Mouse (Mus musculus) brain, embryonic 18.5 days (tissue): Measurements from ENCODE around the gene Gm21292.
"Not testable (repeated sequence)": the region's sequence is repeated elsewhere in the genome, so short reads cannot be mapped to it uniquely, and the experiment has no call there.

Experiments
- DNase-seq: peaks from one replicate; pipeline ENCODE4 v3.0.0-alpha.2; 2012; ENCODE audit warnings: low read depth, low spot score

The Gm21292 gene

GRCm38 (mm10) chrY:9133824-9134223 is at the start of gene Gm21292:
Gene Gm21292 (minus strand): TSS chrY:9133924.
- not testable (repeated sequence) for DNase-seq
